Mouse (Mus musculus) stomach, embryonic 14.5 days (tissue): ENCODE data around the gene Asf1b. TPM values are rescaled to one million over a fixed set of nuclear protein-coding genes. Genes with fewer than 3 reads are reported as not detected.
"Not testable (repeated sequence)": the region's sequence is repeated elsewhere in the genome, so short reads cannot be mapped to it uniquely, and the experiment has no call there.

Experiments used
- ATAC-seq: fragments of 200-750 bp; cut with Nextera tagmentation; 2 replicates; pipeline ENCODE4 v1.8.0; 2017; ENCODE audit warnings: low read depth, moderate TSS enrichment; ENCODE audit not compliant: insufficient number of reproducible peaks, insufficient read depth, low FRiP score
- H3K27ac ChIP-seq: fragments of 300-500 bp; sonication (generic); 2 replicates; pipeline ENCODE4 v1.5.1; 2014; ENCODE audit warnings: mild to moderate bottlenecking, low read length, moderate library complexity, mixed read lengths
- H3K27me3 ChIP-seq: fragments of 300-500 bp; sonication (generic); 2 replicates; pipeline ENCODE4 v1.6.1; 2014; ENCODE audit warnings: low read length, control low read depth, mixed read lengths; ENCODE audit not compliant: control insufficient read depth, insufficient read depth
- H3K36me3 ChIP-seq: fragments of 300-500 bp; sonication (generic); 2 replicates; pipeline ENCODE4 v1.6.1; 2014; ENCODE audit warnings: mild to moderate bottlenecking, control low read depth, low read length, moderate library complexity, mixed read lengths; ENCODE audit not compliant: control insufficient read depth, insufficient read depth
- H3K4me1 ChIP-seq: fragments of 300-500 bp; sonication (generic); 2 replicates; pipeline ENCODE4 v1.6.1; 2014; ENCODE audit warnings: low read length, control low read depth, mixed read lengths; ENCODE audit not compliant: control insufficient read depth, insufficient read depth
- H3K4me2 ChIP-seq: fragments of 300-500 bp; sonication (generic); replicated peaks from 2 replicates; pipeline ENCODE4 v1.6.1; 2014; ENCODE audit warnings: low read depth, low read length, control low read depth
- H3K4me3 ChIP-seq: fragments of 300-500 bp; sonication (generic); 2 replicates; pipeline ENCODE4 v1.5.1; 2014; ENCODE audit warnings: low read depth, low read length, control low read depth
- H3K9ac ChIP-seq: fragments of 300-500 bp; sonication (generic); replicated peaks from 2 replicates; pipeline ENCODE4 v1.6.1; 2014; ENCODE audit warnings: low read depth, mild to moderate bottlenecking, control low read depth, low read length, moderate library complexity, mixed read lengths
- H3K9me3 ChIP-seq: fragments of 300-500 bp; sonication (generic); 2 replicates; pipeline ENCODE4 v1.6.1; 2016; ENCODE audit warnings: low read depth, low read length, control low read depth; ENCODE audit not compliant: control insufficient read depth
- WGBS: fragments of 180-500 bp; shearing (Covaris S2); extraction: QIAGEN DNeasy Blood & Tissue Kit; methylation state at CpG from one replicate; pipeline ENCODE4 v1.1.7; 2014; 5-methylcytosine and 5-hydroxymethylcytosine counted together
- polyA plus RNA-seq: library from polyadenylated mRNA; unstranded; fragments of >200 nt; fragmentation: Nextera tagmentation; extraction: Ambion mirVana; gene quantifications from 2 replicates; pipeline ENCODE4 v1.2.1, GENCODE M21; 2014

Asf1b gene
- polyA plus RNA-seq, 1 experiment from 2014 or later: 58.2 TPM

GRCm38 (mm10) chr8:83999825-84000224 is 44.5 kb downstream of the Asf1b start:
- H3K27ac ChIP-seq: no peak overlapping the region
- H3K27me3 ChIP-seq: no peaks in the 10 kb centered on the region
- peaks cover 18% of the 10 kb centered on the region for H3K4me1 ChIP-seq
- no peak overlapping the region for H3K4me2 ChIP-seq
- 0 out of 2 replicates have a peak overlapping the region, but pooled peaks have one; percentile 72 for H3K4me3 ChIP-seq
- 82% methylated on average over 2 of the region's 2 CpGs for WGBS
- ATAC-seq: no peak
- H3K9me3 ChIP-seq: no peaks in the 10 kb centered on the region
- no peak overlapping the region; the same call in 1 of the 2 replicates for H3K9ac ChIP-seq
- H3K36me3 ChIP-seq: peaks cover 23% of the 10 kb centered on the region; the same call in 1 of the 2 replicates

GRCm38 (mm10) chr8:84001281-84002000 is 46.1 kb downstream of the Asf1b start, which contains the start of gene 1700067K01Rik:
1700067K01Rik (plus strand) TSS chr8:84001502.
- ATAC-seq: no peak
- Histone ChIP-seq H3K9me3 (no peaks in the 10 kb centered on the region), H3K27ac (no peak within 1 kb of the TSS), H3K36me3 (peaks cover 20% of the 10 kb centered on the region; the same call in 1 of the 2 replicates), H3K4me3 (no peak within 1 kb of the TSS; the same call in 1 of the 2 replicates), H3K9ac (no peak within 1 kb of the TSS; the same call in 1 of the 2 replicates), H3K4me2 (0 out of 2 replicates have a peak within 1 kb of the TSS, but pooled peaks have one; percentile 7), H3K27me3 (no peaks in the 10 kb centered on the region), H3K4me1 (peaks cover 21% of the 10 kb centered on the region)
- WGBS: 35% methylated on average over 60 of the region's 61 CpGs

GRCm38 (mm10) chr8:84002957-84003611 is 47.8 kb downstream of the Asf1b start:
- Histone ChIP-seq H3K4me2 (no peak overlapping the region), H3K27me3 (no peaks in the 10 kb centered on the region), H3K9me3 (no peaks in the 10 kb centered on the region), H3K4me3 (no peak overlapping the region), H3K9ac (no peak overlapping the region), H3K4me1 (peaks cover 21% of the 10 kb centered on the region), H3K36me3 (peaks cover 20% of the 10 kb centered on the region; the same call in 1 of the 2 replicates), H3K27ac (no peak overlapping the region)
- no peak for ATAC-seq
- WGBS: 64% methylated on average over 12 of the region's 12 CpGs

DNA sequence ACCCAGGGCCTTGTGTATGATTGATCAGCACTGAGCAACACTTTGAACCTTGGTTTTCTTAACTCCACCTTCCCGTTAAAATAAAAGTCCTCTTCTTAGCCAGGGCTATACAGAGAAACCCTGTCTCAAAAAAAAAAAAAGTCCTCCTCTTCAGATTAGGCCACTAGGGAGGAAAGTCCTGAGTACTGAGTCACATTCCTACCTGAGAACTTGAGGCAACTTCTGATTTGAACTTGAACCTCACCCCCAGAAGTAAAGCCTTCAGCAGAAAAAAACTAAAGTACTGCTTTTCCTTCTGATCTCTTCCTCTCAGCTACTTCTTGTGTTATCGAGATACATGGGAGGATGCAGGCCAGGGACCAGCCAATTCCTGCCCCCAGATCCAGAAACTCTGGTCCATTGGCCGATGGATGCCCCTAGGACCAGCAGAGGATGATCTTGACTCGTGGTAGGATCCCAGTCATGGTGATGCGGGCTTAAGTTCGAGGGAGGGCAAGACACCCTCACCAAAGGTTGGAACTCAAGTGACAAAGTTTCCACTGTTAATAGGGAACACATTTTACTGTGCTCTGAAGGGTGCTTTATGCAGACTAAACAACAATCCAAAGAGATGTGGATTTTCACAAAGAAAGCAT is 48.4 kb downstream of the Asf1b start:
- H3K4me3 ChIP-seq: peak overlapping the region; percentile 52; the same call in 1 of the 2 replicates
- 71% methylated on average over 6 of the region's 6 CpGs for WGBS
- ATAC-seq: no peak

GRCm38 (mm10) chr8:84004533-84005201 is 49.4 kb downstream of the Asf1b start:
- Histone ChIP-seq H3K27me3 (no peaks in the 10 kb centered on the region), H3K27ac (peak overlapping the region; percentile 77), H3K4me2 (peak overlapping the region; percentile 91), H3K4me3 (peak overlapping the region; percentile 52), H3K36me3 (peaks cover 15% of the 10 kb centered on the region; the same call in 1 of the 2 replicates), H3K9me3 (no peaks in the 10 kb centered on the region), H3K9ac (peak overlapping the region; percentile 53), H3K4me1 (peaks cover 11% of the 10 kb centered on the region; the same call in 1 of the 2 replicates)
- 2% methylated on average over 30 of the region's 30 CpGs for WGBS
- ATAC-seq: peak; percentile 78; the same call in 1 of the 2 replicates

More for the DNA sequence above, 48.4 kb downstream of the Asf1b start:
- peaks cover 20% of the 10 kb centered on the region for H3K4me1 ChIP-seq
- H3K4me2 ChIP-seq: peak overlapping the region; percentile 91
- no peaks in the 10 kb centered on the region for H3K9me3 ChIP-seq
- no peak overlapping the region for H3K27ac ChIP-seq
- H3K27me3 ChIP-seq: no peaks in the 10 kb centered on the region
- H3K9ac ChIP-seq: peak overlapping the region; percentile 53; the same call in 1 of the 2 replicates
- peaks cover 20% of the 10 kb centered on the region; the same call in 1 of the 2 replicates for H3K36me3 ChIP-seq

DNA sequence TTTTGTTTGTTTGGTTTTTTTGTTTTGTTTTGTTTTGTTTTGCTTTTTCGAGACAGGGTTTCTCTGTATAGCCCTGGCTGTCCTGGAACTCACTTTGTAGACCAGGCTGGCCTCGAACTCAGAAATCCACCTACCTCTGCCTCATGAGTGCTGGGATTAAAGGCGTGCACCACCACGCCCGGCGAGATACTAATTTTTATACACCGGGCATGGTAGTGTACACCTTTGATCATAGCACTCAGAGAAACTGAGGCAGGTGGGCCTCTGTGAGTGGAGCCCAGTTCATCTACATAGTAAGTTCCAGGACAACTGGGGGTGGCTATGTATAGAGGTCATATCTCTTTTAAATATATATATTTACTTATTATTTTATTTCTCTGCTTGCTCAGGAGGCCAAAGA is 50.2 kb downstream of the Asf1b start:
- H3K9ac ChIP-seq, H3K36me3 ChIP-seq, H3K9me3 ChIP-seq, H3K4me2 ChIP-seq, H3K27me3 ChIP-seq, H3K4me3 ChIP-seq, ATAC-seq, H3K27ac ChIP-seq: not testable (repeated sequence)
- H3K4me1 ChIP-seq: peaks cover 11% of the 10 kb centered on the region; the same call in 1 of the 2 replicates
- WGBS: 92% methylated on average over 7 of the region's 7 CpGs

DNA sequence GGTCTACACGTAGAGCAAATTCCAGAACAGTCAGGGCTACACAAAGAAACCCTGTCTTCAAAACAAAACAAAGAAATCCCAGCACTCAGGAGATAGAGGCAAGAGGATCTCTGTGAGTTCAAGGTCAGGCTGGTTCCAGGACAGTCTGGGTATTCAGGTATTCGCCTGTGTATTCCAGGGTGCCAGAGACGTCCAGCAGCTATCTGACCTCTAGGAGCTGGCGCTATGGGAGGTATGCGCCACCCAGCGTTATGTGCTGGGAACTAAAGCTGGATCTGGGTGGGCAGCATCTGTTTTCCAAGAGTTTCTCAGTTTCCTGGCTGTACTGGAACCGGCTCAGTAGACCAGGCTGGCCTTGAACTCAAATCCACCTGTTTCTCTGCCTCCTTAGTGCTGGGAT is 53.1 kb downstream of the Asf1b start:
- Histone ChIP-seq H3K27me3 (peaks cover 26% of the 10 kb centered on the region), H3K9me3 (no peaks in the 10 kb centered on the region), H3K4me1 (peaks cover 24% of the 10 kb centered on the region), H3K9ac (no peak overlapping the region), H3K27ac (no peak overlapping the region), H3K4me2 (no peak overlapping the region), H3K36me3 (no peaks in the 10 kb centered on the region), H3K4me3 (no peak overlapping the region)
- WGBS: 24% methylated on average over 7 of the region's 7 CpGs
- no peak for ATAC-seq
